Mouse (Mus musculus): ENCODE measurements around the gene Ezr. TPM values are rescaled to one million over a fixed set of nuclear protein-coding genes. Genes with fewer than 3 reads are reported as not detected.
"Not testable (repeated sequence)": the region's sequence is repeated elsewhere in the genome, so short reads cannot be mapped to it uniquely, and the experiment has no call there.

Ezr gene
- polyA plus RNA-seq, 1 experiment from 2014 or later = 176 TPM

DNA sequence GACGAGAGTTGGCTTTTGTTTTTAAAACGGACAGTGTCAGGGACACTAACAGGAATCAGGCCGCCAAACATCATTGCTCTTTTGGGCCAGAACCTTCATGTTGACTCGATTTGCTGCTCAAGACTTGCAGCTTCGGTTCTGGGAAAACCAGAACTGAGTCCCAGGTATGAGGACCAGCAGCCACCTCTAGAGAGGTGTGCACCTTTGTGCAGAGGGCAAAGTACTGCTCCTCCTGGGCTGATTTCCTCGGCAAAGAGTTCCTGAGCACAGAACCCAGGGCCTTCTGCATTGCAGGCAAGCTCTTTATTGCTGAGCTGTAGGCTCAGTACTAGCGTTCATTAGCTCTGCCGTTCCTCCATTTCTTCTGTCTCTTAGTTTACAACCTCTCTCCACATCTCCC is 68.6 kb downstream of the Ezr start:
- not testable (repeated sequence) for H3K4me3 ChIP-seq (ENCODE audit: low read depth, low read length); H3K27ac ChIP-seq (ENCODE audit: low read length); H3K9ac ChIP-seq (replicated peaks; ENCODE audit: low read depth, low read length); H3K27me3 ChIP-seq (ENCODE audit: control insufficient read depth, insufficient read depth, low read length); H3K4me2 ChIP-seq (replicated peaks; ENCODE audit: low read depth, low read length); H3K36me3 ChIP-seq (ENCODE audit: control insufficient read depth, insufficient read depth, low read length); H3K9me3 ChIP-seq (ENCODE audit: control insufficient read depth, low read depth, low read length); ATAC-seq (ENCODE audit: insufficient number of reproducible peaks, insufficient read depth, low FRiP score, low read depth); H3K4me1 ChIP-seq (ENCODE audit: control insufficient read depth, insufficient read depth, low read length)
- 74% methylated on average over 5 of the region's 8 CpGs for whole genome bisulfite sequencing

DNA sequence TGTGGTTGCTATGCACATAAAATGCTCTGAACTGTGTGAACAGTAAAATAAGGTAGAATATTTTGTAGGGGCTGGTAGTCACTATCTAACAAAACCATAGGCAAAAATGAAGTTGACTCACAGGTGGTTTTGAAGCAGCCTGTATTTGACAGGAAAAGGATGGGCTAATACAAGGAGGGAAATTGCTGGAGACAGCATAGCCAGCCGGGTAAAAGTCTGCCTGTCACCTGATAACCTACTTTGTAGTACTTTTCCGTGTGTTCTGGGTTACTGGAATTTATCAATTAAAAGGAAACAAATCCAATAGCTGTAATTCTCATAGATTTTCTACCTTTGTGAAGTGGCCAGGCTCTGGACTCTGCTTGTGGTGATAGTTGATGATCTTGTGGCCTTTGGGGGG is 69.1 kb downstream of the Ezr start:
- H3K4me3 ChIP-seq (ENCODE audit: low read depth, low read length); H3K36me3 ChIP-seq (ENCODE audit: control insufficient read depth, insufficient read depth, low read length); H3K4me2 ChIP-seq (replicated peaks; ENCODE audit: low read depth, low read length); H3K9ac ChIP-seq (replicated peaks; ENCODE audit: low read depth, low read length); H3K27ac ChIP-seq (ENCODE audit: low read length); H3K4me1 ChIP-seq (ENCODE audit: control insufficient read depth, insufficient read depth, low read length); H3K27me3 ChIP-seq (ENCODE audit: control insufficient read depth, insufficient read depth, low read length); ATAC-seq (ENCODE audit: insufficient number of reproducible peaks, insufficient read depth, low FRiP score, low read depth); H3K9me3 ChIP-seq (ENCODE audit: control insufficient read depth, low read depth, low read length): not testable (repeated sequence)
- 39% methylated on average over 2 of the region's 2 CpGs for WGBS

DNA sequence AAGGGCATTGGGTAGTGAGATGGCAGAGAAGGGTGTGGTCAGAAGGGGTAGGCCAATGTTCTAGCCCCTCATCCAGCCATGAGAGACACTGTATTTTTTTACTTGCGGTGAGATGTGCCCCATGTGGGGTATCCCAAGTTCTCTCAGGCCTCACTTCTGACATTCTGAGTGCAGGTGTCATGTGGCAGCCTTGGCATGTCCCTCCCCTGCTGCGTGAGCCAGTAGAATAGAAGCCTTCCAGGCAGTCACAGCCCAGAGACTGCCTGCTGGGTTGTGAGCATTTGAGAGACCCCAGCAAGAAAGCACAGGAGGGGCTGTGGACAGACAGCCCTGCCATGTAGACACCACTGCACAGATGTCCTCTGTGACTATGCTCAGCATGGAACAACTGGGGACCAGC is 74.4 kb downstream of the Ezr start:
- not testable (repeated sequence) for H3K9ac ChIP-seq (replicated peaks; ENCODE audit: low read depth, low read length); H3K9me3 ChIP-seq (ENCODE audit: control insufficient read depth, low read depth, low read length); ATAC-seq (ENCODE audit: insufficient number of reproducible peaks, insufficient read depth, low FRiP score, low read depth); H3K4me1 ChIP-seq (ENCODE audit: control insufficient read depth, insufficient read depth, low read length); H3K36me3 ChIP-seq (ENCODE audit: control insufficient read depth, insufficient read depth, low read length); H3K27ac ChIP-seq (ENCODE audit: low read length); H3K4me2 ChIP-seq (replicated peaks; ENCODE audit: low read depth, low read length); H3K27me3 ChIP-seq (ENCODE audit: control insufficient read depth, insufficient read depth, low read length); H3K4me3 ChIP-seq (ENCODE audit: low read depth, low read length)
- 75% methylated on average over 2 of the region's 2 CpGs for WGBS

DNA sequence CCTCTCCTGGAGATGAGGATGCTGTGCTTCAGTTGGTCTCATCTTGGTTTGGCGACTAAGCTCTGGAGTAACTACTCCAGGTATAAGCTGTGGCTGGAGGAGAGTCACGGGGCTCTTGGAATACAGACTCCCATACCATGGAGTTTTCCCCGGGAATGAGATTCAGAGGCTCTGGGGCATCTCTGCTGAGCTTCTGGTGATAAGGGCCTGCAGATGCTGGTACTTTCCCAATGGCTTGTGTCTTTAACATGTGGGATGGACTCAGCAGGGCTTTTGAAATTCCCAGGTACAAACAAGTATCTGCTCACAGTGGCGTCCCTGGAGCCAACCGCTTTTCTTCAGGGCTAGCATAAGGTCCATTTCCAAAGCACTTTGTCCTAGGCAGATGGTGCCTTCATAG is 75.2 kb downstream of the Ezr start:
- H3K27me3 ChIP-seq (ENCODE audit: control insufficient read depth, insufficient read depth, low read length); H3K4me3 ChIP-seq (ENCODE audit: low read depth, low read length); ATAC-seq (ENCODE audit: insufficient number of reproducible peaks, insufficient read depth, low FRiP score, low read depth); H3K36me3 ChIP-seq (ENCODE audit: control insufficient read depth, insufficient read depth, low read length); H3K4me2 ChIP-seq (replicated peaks; ENCODE audit: low read depth, low read length); H3K9ac ChIP-seq (replicated peaks; ENCODE audit: low read depth, low read length); H3K4me1 ChIP-seq (ENCODE audit: control insufficient read depth, insufficient read depth, low read length); H3K27ac ChIP-seq (ENCODE audit: low read length); H3K9me3 ChIP-seq (ENCODE audit: control insufficient read depth, low read depth, low read length): not testable (repeated sequence)
- WGBS = 78% methylated on average over 5 of the region's 5 CpGs

DNA sequence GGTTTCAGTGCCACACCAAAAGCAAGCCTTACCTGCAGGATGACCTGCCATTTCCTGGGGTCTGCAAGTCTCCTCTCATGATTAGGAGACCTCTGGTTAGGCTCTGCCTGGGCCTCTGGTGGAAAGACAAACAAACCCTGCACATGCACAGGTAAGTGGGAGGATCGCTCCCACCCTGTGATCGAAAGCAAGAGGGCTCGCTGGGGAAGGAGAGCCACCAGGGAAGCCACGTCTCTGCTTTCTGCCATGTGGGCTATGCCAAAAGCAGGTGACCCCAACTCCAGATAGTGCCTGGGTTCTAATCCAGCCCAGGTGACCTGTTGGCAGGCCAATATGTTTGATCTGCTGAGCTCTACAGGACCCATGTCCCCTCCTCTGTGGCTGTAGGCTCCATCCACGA is 76.1 kb downstream of the Ezr start:
- 72% methylated on average over 5 of the region's 5 CpGs for WGBS
- H3K36me3 ChIP-seq (ENCODE audit: control insufficient read depth, insufficient read depth, low read length); H3K9ac ChIP-seq (replicated peaks; ENCODE audit: low read depth, low read length); ATAC-seq (ENCODE audit: insufficient number of reproducible peaks, insufficient read depth, low FRiP score, low read depth); H3K4me2 ChIP-seq (replicated peaks; ENCODE audit: low read depth, low read length); H3K4me3 ChIP-seq (ENCODE audit: low read depth, low read length); H3K27ac ChIP-seq (ENCODE audit: low read length); H3K4me1 ChIP-seq (ENCODE audit: control insufficient read depth, insufficient read depth, low read length); H3K27me3 ChIP-seq (ENCODE audit: control insufficient read depth, insufficient read depth, low read length); H3K9me3 ChIP-seq (ENCODE audit: control insufficient read depth, low read depth, low read length): not testable (repeated sequence)

DNA sequence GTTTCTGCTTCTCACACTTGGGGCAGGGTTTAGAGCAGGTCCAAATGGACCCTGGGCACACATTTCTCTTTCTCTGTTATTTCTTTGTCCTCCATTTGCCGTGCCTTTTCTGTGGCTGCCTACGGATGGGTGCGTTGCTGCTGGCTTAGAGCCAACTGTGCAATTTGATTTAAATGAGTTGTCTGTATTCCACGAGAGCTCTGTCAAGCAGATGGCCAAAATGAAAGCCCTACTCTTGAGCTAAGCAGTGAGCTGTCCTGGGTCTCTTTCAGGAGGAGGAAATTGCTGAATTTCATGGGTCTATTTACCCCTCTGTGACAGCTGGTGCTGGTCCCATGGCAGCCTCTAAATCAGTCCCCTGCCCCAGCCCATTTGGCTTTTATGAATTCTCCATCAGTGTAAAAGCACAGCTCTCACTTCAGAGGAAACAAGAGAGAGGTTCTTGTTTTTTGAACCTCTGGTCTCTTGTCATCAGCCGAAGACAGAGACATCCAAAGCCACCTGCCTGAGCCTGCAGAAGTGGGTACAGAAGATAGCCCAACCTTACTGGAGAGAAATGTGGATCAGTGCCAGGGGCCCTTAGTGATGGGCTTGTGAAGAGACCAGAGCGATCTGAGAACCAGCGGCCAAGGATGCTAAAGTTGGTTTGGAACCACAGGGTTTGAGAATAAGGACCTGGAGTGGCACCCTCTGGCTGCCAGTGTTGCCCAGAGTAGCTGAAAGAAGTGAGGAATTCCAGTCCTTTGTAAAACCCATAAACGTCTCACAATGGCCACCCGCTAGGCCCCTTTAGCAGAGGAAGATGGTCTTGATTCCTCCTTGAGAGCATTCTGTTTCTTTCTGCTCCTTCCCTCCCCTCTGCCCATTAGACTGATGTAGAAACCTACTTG is 79.0 kb downstream of the Ezr start:
- not testable (repeated sequence) for H3K27me3 ChIP-seq (ENCODE audit: control insufficient read depth, insufficient read depth, low read length); H3K4me3 ChIP-seq (ENCODE audit: low read depth, low read length); H3K27ac ChIP-seq (ENCODE audit: low read length)

DNA sequence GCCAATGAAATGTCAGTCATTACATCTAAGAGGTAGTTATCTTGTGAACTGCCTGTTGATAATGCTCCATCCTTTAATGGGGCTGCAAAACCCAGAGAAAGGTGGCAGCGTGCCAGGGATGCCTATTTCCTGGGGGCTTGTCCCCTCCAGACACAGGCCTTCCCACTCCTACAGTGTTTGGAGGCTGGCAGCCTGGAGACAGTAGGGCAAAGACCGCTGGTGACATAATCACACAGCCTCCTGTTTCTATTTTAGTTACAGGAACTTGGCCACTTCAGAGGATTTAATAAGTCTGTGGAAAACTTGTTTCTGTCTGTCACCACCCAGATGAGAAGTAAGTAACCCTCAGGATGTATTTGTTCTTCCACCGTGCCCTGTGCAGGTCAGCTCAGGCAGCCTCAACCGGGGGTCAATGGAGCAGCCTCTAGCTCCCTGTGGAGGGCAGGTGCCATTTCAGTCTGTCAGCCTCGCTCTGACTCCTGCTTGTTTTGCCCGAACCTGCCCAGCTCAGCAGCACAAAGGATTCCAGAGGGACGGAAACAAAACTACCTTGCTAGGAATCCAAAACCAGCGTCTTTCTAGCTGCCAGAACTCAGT is 79.9 kb downstream of the Ezr start:
- ATAC-seq (ENCODE audit: insufficient number of reproducible peaks, insufficient read depth, low FRiP score, low read depth); H3K4me2 ChIP-seq (replicated peaks; ENCODE audit: low read depth, low read length); H3K27ac ChIP-seq (ENCODE audit: low read length); H3K9ac ChIP-seq (replicated peaks; ENCODE audit: low read depth, low read length); H3K9me3 ChIP-seq (ENCODE audit: control insufficient read depth, low read depth, low read length); H3K4me3 ChIP-seq (ENCODE audit: low read depth, low read length); H3K36me3 ChIP-seq (ENCODE audit: control insufficient read depth, insufficient read depth, low read length); H3K4me1 ChIP-seq (ENCODE audit: control insufficient read depth, insufficient read depth, low read length); H3K27me3 ChIP-seq (ENCODE audit: control insufficient read depth, insufficient read depth, low read length): not testable (repeated sequence)
- 50% methylated on average over 2 of the region's 8 CpGs for WGBS

More for the DNA sequence above, 79.0 kb downstream of the Ezr start:
- not testable (repeated sequence) for H3K9me3 ChIP-seq (ENCODE audit: control insufficient read depth, low read depth, low read length); H3K4me1 ChIP-seq (ENCODE audit: control insufficient read depth, insufficient read depth, low read length); H3K4me2 ChIP-seq (replicated peaks; ENCODE audit: low read depth, low read length); H3K9ac ChIP-seq (replicated peaks; ENCODE audit: low read depth, low read length); H3K36me3 ChIP-seq (ENCODE audit: control insufficient read depth, insufficient read depth, low read length); ATAC-seq (ENCODE audit: insufficient number of reproducible peaks, insufficient read depth, low FRiP score, low read depth)
- 48% methylated on average over 6 of the region's 9 CpGs for WGBS

DNA sequence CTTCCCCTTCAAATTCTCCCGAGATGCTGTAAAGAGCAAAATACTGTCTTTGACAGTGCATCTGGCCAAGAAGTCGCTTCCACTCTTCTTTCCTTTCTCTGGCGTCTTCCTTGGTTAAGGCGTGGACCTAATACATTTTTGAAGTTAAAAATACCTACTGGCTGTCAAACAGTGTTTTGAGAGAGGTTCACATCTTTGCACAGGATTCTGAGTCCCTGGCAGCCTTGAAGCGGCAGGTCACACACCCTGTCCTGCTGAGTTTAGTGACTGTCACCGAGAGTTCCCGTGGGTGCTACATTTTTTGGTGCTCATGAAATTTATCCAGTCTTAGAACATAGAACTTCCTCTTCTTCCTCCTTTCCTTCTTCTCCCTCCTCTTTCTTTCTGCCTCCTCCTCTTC is 82.5 kb downstream of the Ezr start:
- not testable (repeated sequence) for H3K4me3 ChIP-seq (ENCODE audit: low read depth, low read length); H3K4me1 ChIP-seq (ENCODE audit: control insufficient read depth, insufficient read depth, low read length); H3K4me2 ChIP-seq (replicated peaks; ENCODE audit: low read depth, low read length); H3K36me3 ChIP-seq (ENCODE audit: control insufficient read depth, insufficient read depth, low read length); H3K27ac ChIP-seq (ENCODE audit: low read length); H3K27me3 ChIP-seq (ENCODE audit: control insufficient read depth, insufficient read depth, low read length); H3K9me3 ChIP-seq (ENCODE audit: control insufficient read depth, low read depth, low read length); ATAC-seq (ENCODE audit: insufficient number of reproducible peaks, insufficient read depth, low FRiP score, low read depth); H3K9ac ChIP-seq (replicated peaks; ENCODE audit: low read depth, low read length)
- 70% methylated on average over 3 of the region's 7 CpGs for WGBS

DNA sequence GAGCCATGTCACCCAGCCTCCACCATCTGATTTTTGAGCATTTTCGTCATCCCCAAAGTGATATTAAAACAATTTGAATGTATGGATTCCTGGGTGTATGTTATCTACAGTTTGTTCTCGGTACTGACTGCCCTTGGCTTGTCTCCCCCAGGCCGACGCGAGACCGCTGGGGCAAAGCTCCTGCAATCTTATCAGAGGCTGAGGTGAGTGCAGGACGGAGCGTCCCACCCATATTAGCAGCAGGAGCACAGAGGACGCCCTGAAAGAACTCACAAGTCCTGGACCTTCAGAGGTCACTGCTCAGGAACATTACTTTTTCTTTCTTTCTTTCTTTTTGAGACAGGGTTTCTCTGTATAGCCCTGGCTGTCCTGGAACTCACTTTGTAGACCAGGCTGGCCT is 83.1 kb downstream of the Ezr start:
- not testable (repeated sequence) for H3K27ac ChIP-seq (ENCODE audit: low read length); ATAC-seq (ENCODE audit: insufficient number of reproducible peaks, insufficient read depth, low FRiP score, low read depth); H3K9me3 ChIP-seq (ENCODE audit: control insufficient read depth, low read depth, low read length); H3K27me3 ChIP-seq (ENCODE audit: control insufficient read depth, insufficient read depth, low read length); H3K36me3 ChIP-seq (ENCODE audit: control insufficient read depth, insufficient read depth, low read length); H3K4me2 ChIP-seq (replicated peaks; ENCODE audit: low read depth, low read length); H3K4me3 ChIP-seq (ENCODE audit: low read depth, low read length); H3K9ac ChIP-seq (replicated peaks; ENCODE audit: low read depth, low read length); H3K4me1 ChIP-seq (ENCODE audit: control insufficient read depth, insufficient read depth, low read length)
- WGBS = 77% methylated on average over 8 of the region's 9 CpGs
